In the genomic region with DNA sequence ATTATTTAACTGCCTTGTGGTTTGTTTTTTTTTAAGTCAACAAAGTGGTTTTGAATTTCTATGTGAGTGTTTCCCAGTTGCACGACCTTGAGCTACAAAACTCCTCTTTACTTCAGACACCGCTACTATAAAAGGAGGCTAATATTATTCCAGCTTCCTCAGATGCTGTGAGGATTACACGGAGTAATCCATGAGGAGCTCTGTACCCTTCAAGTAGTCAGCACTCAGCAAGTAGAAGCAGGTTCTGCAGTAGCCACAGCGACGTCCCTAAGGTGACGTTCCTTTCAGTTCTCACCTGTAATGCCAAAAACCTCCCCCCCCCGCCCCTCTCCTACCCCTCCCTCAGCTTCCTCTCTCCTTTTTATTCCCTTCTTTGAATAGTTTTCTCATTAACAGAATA, we compare ENCODE assay signal across 7 mouse cellular contexts. TPM values are rescaled to one million over a fixed set of nuclear protein-coding genes. Genes with fewer than 3 reads are reported as not detected.
DNase-seq lines count a peak whose midpoint lies in the region; ATAC-seq lines count a peak whose summit lies in the region.

No protein-coding gene starts in this region.

- no peak for DNase-seq in embryo, embryonic 10 days (ENCODE audit: low spot score)
- DNase-seq in cerebellum, adult 11-12 months = no peak

- peak overlapping the region; percentile 99 for H3K4me2 ChIP-seq in forebrain, embryonic 16.5 days (ENCODE audit: low read length)
- peak overlapping the region; percentile 92 for H3K4me2 ChIP-seq in limb, embryonic 15.5 days
- peak overlapping the region; percentile 91 for H3K4me2 ChIP-seq in stomach, embryonic 16.5 days (ENCODE audit: low read depth, low read length)

- peak overlapping the region; percentile 100 for H3K4me3 ChIP-seq in megakaryocyte, embryonic 14.5 days (replicated peaks)
- peak overlapping the region; percentile 82 for H3K4me3 ChIP-seq in forebrain, embryonic 16.5 days (replicated peaks; ENCODE audit: low read length)
- H3K4me3 ChIP-seq in limb, embryonic 15.5 days = peak overlapping the region; percentile 93
- peak overlapping the region; percentile 94 for H3K4me3 ChIP-seq in stomach, embryonic 16.5 days (replicated peaks; ENCODE audit: low read length)

- peaks cover 41% of the 10 kb centered on the region for H3K4me1 ChIP-seq in megakaryocyte, embryonic 14.5 days
- peaks cover 10% of the 10 kb centered on the region for H3K4me1 ChIP-seq in forebrain, embryonic 16.5 days (replicated peaks; ENCODE audit: control insufficient read depth, insufficient read depth, low read length)
- peaks cover 11% of the 10 kb centered on the region for H3K4me1 ChIP-seq in limb, embryonic 15.5 days
- peaks cover 7% of the 10 kb centered on the region; the same call in 1 of the 2 replicates for H3K4me1 ChIP-seq in stomach, embryonic 16.5 days (ENCODE audit: control insufficient read depth, insufficient read depth, low read length)

- H3K9me3 ChIP-seq in megakaryocyte, embryonic 14.5 days = no peaks in the 10 kb centered on the region
- no peaks in the 10 kb centered on the region for H3K9me3 ChIP-seq in forebrain, embryonic 16.5 days (ENCODE audit: control insufficient read depth, low read length)
- no peaks in the 10 kb centered on the region for H3K9me3 ChIP-seq in limb, embryonic 15.5 days
- H3K9me3 ChIP-seq in stomach, embryonic 16.5 days (replicated peaks; ENCODE audit: control insufficient read depth, low read length) = no peaks in the 10 kb centered on the region

- no peak for ATAC-seq in megakaryocyte, adult 5-6 weeks (ENCODE audit: poor library complexity, severe bottlenecking)
- peak; percentile 18; the same call in 1 of the 2 replicates for ATAC-seq in forebrain, embryonic 16.5 days
- no peak for ATAC-seq in limb, embryonic 15.5 days (ENCODE audit: insufficient number of reproducible peaks, low FRiP score, low TSS enrichment, low read depth)
- no peak for ATAC-seq in stomach, embryonic 16.5 days (ENCODE audit: insufficient read depth, low FRiP score)

- H3K9ac ChIP-seq in forebrain, embryonic 16.5 days (replicated peaks; ENCODE audit: low read depth, low read length) = no peak overlapping the region
- no peak overlapping the region for H3K9ac ChIP-seq in limb, embryonic 15.5 days
- no peak overlapping the region for H3K9ac ChIP-seq in stomach, embryonic 16.5 days (ENCODE audit: low read length)

- WGBS in forebrain, embryonic 16.5 days = 9% methylated on average over 7 of the region's 7 CpGs
- 4% methylated on average over 7 of the region's 7 CpGs for WGBS in limb, embryonic 15.5 days
- WGBS in stomach, embryonic 16.5 days = 10% methylated on average over 7 of the region's 7 CpGs

- H3K36me3 ChIP-seq in megakaryocyte, embryonic 14.5 days (replicated peaks; ENCODE audit: low read length) = peaks cover 4% of the 10 kb centered on the region
- no peaks in the 10 kb centered on the region for H3K36me3 ChIP-seq in forebrain, embryonic 16.5 days (ENCODE audit: control insufficient read depth, insufficient read depth)
- H3K36me3 ChIP-seq in limb, embryonic 15.5 days = no peaks in the 10 kb centered on the region
- H3K36me3 ChIP-seq in stomach, embryonic 16.5 days (ENCODE audit: control insufficient read depth, insufficient read depth, low read length) = no peaks in the 10 kb centered on the region

- no peaks in the 10 kb centered on the region for H3K27me3 ChIP-seq in megakaryocyte, embryonic 14.5 days (replicated peaks)
- H3K27me3 ChIP-seq in forebrain, embryonic 16.5 days (replicated peaks; ENCODE audit: control insufficient read depth, insufficient read depth, low read length) = peaks cover 4% of the 10 kb centered on the region; the same call in 1 of the 2 replicates
- peaks cover 8% of the 10 kb centered on the region; the same call in 1 of the 2 replicates for H3K27me3 ChIP-seq in limb, embryonic 15.5 days
- no peaks in the 10 kb centered on the region for H3K27me3 ChIP-seq in stomach, embryonic 16.5 days (ENCODE audit: control insufficient read depth, insufficient read depth, low read length)

- no peak overlapping the region for H3K27ac ChIP-seq in forebrain, embryonic 16.5 days (ENCODE audit: low read length)
- no peak overlapping the region for H3K27ac ChIP-seq in limb, embryonic 15.5 days
- no peak overlapping the region for H3K27ac ChIP-seq in stomach, embryonic 16.5 days (ENCODE audit: low read length)

RNA-seq across cellular contexts. Expression of a gene that starts 0.4 kb away (rescaled TPM):
- 9.3 and 29.5 TPM in 2 replicates for polyA plus RNA-seq in megakaryocyte, embryonic 14.5 days (2012; ENCODE audit: insufficient read depth, low replicate concordance)
- total RNA-seq in megakaryocyte, adult 5-6 weeks (2015) = 1.6 and 2.7 TPM in 2 replicates
- 3.9 and 5.1 TPM in 2 replicates for total RNA-seq in megakaryocyte, adult 5-6 weeks (2017)
- polyA plus RNA-seq in forebrain, embryonic 16.5 days (2015; fragmentation: Nextera tagmentation; extraction: Ambion mirVana) = 13.3 and 14.3 TPM in 2 replicates
- polyA plus RNA-seq in limb, embryonic 15.5 days (2015; fragmentation: Nextera tagmentation; extraction: Ambion mirVana) = 14.3 and 14.4 TPM in 2 replicates
- 15.9 and 17.2 TPM in 2 replicates for polyA plus RNA-seq in stomach, embryonic 16.5 days (2015; fragmentation: Nextera tagmentation; extraction: Ambion mirVana)

RNA-seq across cellular contexts. Expression of a gene that starts 33.1 kb away (rescaled TPM):
- polyA plus RNA-seq in megakaryocyte, embryonic 14.5 days (2012; ENCODE audit: insufficient read depth, low replicate concordance) = 0.02 TPM in 1 of 2 replicates, not detected in the other
- total RNA-seq in megakaryocyte, adult 5-6 weeks (2015) = not detected in 2 replicates
- not detected in 2 replicates for total RNA-seq in megakaryocyte, adult 5-6 weeks (2017)
- 0.60 and 1.0 TPM in 2 replicates for polyA plus RNA-seq in forebrain, embryonic 16.5 days (2015; fragmentation: Nextera tagmentation; extraction: Ambion mirVana)
- 18.6 and 23.0 TPM in 2 replicates for polyA plus RNA-seq in limb, embryonic 15.5 days (2015; fragmentation: Nextera tagmentation; extraction: Ambion mirVana)
- 1.3 and 1.4 TPM in 2 replicates for polyA plus RNA-seq in stomach, embryonic 16.5 days (2015; fragmentation: Nextera tagmentation; extraction: Ambion mirVana)
